Mouse (Mus musculus): ENCODE results near the gene Capn13. TPM values are rescaled to one million over a fixed set of nuclear protein-coding genes. Genes with fewer than 3 reads are reported as not detected.

The Capn13 gene
- not detected in 2 replicates for total RNA-seq (2012; rRNA removed)

DNA sequence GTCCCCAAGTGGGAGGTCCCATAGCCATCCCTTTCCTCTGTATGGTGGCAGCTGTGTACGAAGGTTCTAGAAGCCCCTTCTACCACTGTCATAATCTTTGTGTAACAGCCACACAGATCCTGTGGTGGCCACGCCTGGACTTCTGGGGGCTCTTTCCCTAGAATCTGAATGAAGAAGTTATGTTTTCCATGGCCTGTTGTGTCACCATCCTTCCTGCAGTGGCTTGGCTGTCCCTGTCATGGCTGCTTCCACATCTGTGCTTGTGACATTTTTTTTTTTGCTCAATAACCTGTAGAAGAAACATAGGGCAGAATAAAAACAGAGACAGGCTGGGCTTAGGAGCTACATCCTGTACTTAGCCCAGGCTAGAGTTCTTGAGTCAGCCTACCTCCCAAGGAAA, at the start of gene Capn13:
Gene Capn13, minus strand, starts transcription at position 5 of the 400 bp plus-strand sequence.
- in situ Hi-C loops (cut with MboI; ENCODE audit: low sequenced_read_pairs in 2 of 2, unreplicated experiment in 2 of 2) = no loop called here
- Histone ChIP-seq H3K27ac (ENCODE audit: insufficient read depth, low read depth, low read length, poor library complexity, severe bottlenecking) (no peak within 1 kb of the TSS), H3K36me3 (ENCODE audit: control insufficient read depth, insufficient read depth, low read length, poor library complexity, severe bottlenecking) (no peaks in the 10 kb centered on the region), H3K9me3 (ENCODE audit: control insufficient read depth, insufficient read depth, low read depth, low read length) (no peaks in the 10 kb centered on the region), H3K4me1 (ENCODE audit: control insufficient read depth in 2 of 2, insufficient read depth in 2 of 2, low read length in 2 of 2, poor library complexity in 1 of 2) (no peaks in the 10 kb centered on the region), H3K9ac (ENCODE audit: insufficient read depth, low read depth, low read length, poor library complexity, severe bottlenecking) (no peak within 1 kb of the TSS), H3K4me3 (ENCODE audit: insufficient read depth in 1 of 2, low read depth in 1 of 2, low read length in 2 of 2, poor library complexity in 1 of 2, severe bottlenecking in 1 of 2) (no peak within 1 kb of the TSS)
- TF ChIP-seq MAFK (IDR thresholded peaks at IDR 0.05; ENCODE audit: insufficient read depth, low read depth, low read length) (no peak), ZC3H11A (IDR thresholded peaks at IDR 0.05; ENCODE audit: borderline replicate concordance, low read depth, low read length) (no peak), HCFC1 (IDR thresholded peaks at IDR 0.05; ENCODE audit: borderline replicate concordance, insufficient read depth, low read length) (no peak), ZNF384 (IDR thresholded peaks at IDR 0.05; ENCODE audit: low read depth, low read length) (no peak), CHD2 (IDR thresholded peaks at IDR 0.05; ENCODE audit: low read depth, low read length) (no peak)
- DNase-seq (ENCODE audit: low read depth, low spot score) = no peak

DNA sequence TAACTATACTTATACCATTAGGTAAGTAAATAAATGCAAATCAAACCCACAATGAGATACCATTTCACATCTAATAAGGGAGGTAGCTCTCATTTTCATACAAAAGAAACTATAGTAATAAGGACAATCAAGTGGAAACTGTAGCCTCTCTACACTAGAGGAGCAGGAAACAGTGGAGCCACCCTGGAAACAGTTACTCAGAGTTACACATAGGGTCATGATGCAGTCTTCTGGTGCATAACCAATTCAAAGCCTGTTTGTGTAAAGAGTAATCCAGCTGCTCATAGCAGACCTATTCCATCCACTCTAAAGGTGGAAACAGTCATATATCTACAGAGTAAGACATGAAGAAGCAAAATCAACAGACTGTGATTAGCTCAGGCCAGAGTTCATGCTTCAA, 48.4 kb upstream of the Capn13 start:
- Histone ChIP-seq H3K4me3 (ENCODE audit: insufficient read depth in 1 of 2, low read depth in 1 of 2, low read length in 2 of 2, poor library complexity in 1 of 2, severe bottlenecking in 1 of 2) (no peak overlapping the region), H3K9ac (ENCODE audit: insufficient read depth, low read depth, low read length, poor library complexity, severe bottlenecking) (no peak overlapping the region), H3K9me3 (ENCODE audit: control insufficient read depth, insufficient read depth, low read depth, low read length) (no peaks in the 10 kb centered on the region), H3K36me3 (ENCODE audit: control insufficient read depth, insufficient read depth, low read length, poor library complexity, severe bottlenecking) (no peaks in the 10 kb centered on the region), H3K4me1 (ENCODE audit: control insufficient read depth in 2 of 2, insufficient read depth in 2 of 2, low read length in 2 of 2, poor library complexity in 1 of 2) (no peaks in the 10 kb centered on the region), H3K27ac (ENCODE audit: insufficient read depth, low read depth, low read length, poor library complexity, severe bottlenecking) (no peak overlapping the region)
- in situ Hi-C loops (cut with MboI; ENCODE audit: low sequenced_read_pairs in 2 of 2, unreplicated experiment in 2 of 2) = no loop called here
- no peak for DNase-seq (ENCODE audit: low read depth, low spot score)
- TF ChIP-seq MAFK (IDR thresholded peaks at IDR 0.05; ENCODE audit: insufficient read depth, low read depth, low read length) = no peak
- TF ChIP-seq CHD2 (IDR thresholded peaks at IDR 0.05; ENCODE audit: low read depth, low read length) = no peak
- TF ChIP-seq ZC3H11A (IDR thresholded peaks at IDR 0.05; ENCODE audit: borderline replicate concordance, low read depth, low read length) = no peak
- TF ChIP-seq ZNF384 (IDR thresholded peaks at IDR 0.05; ENCODE audit: low read depth, low read length) = no peak
- no peak for TF ChIP-seq HCFC1 (IDR thresholded peaks at IDR 0.05; ENCODE audit: borderline replicate concordance, insufficient read depth, low read length)

DNA sequence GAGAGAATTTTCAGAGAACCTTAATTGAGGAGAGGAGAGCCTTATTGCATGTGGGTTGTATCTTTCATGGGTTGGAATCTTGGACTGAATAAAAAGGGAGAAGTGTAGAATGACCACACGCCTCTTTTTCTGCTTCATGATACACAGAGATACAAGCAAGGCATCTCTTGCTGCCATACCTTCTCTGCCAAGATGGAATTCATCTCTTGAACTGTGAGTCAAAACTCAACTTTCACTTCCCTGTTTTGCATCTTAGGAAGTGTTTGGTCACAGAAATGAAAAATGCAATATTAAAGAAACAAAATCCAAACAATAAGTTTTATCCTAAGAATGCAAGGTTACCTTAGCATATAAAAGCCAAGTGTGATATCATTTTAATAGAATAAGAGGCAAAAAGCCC, 40.1 kb upstream of the Capn13 start:
- Histone ChIP-seq H3K4me1 (ENCODE audit: control insufficient read depth in 2 of 2, insufficient read depth in 2 of 2, low read length in 2 of 2, poor library complexity in 1 of 2) (no peaks in the 10 kb centered on the region), H3K9ac (ENCODE audit: insufficient read depth, low read depth, low read length, poor library complexity, severe bottlenecking) (no peak overlapping the region), H3K36me3 (ENCODE audit: control insufficient read depth, insufficient read depth, low read length, poor library complexity, severe bottlenecking) (no peaks in the 10 kb centered on the region), H3K9me3 (ENCODE audit: control insufficient read depth, insufficient read depth, low read depth, low read length) (no peaks in the 10 kb centered on the region), H3K4me3 (ENCODE audit: insufficient read depth in 1 of 2, low read depth in 1 of 2, low read length in 2 of 2, poor library complexity in 1 of 2, severe bottlenecking in 1 of 2) (no peak overlapping the region), H3K27ac (ENCODE audit: insufficient read depth, low read depth, low read length, poor library complexity, severe bottlenecking) (no peak overlapping the region)
- no peak for DNase-seq (ENCODE audit: low read depth, low spot score)
- in situ Hi-C loops (cut with MboI; ENCODE audit: low sequenced_read_pairs in 2 of 2, unreplicated experiment in 2 of 2) = no loop called here
- TF ChIP-seq ZC3H11A (IDR thresholded peaks at IDR 0.05; ENCODE audit: borderline replicate concordance, low read depth, low read length) = no peak
- no peak for TF ChIP-seq CHD2 (IDR thresholded peaks at IDR 0.05; ENCODE audit: low read depth, low read length)
- TF ChIP-seq HCFC1 (IDR thresholded peaks at IDR 0.05; ENCODE audit: borderline replicate concordance, insufficient read depth, low read length) = no peak
- TF ChIP-seq MAFK (IDR thresholded peaks at IDR 0.05; ENCODE audit: insufficient read depth, low read depth, low read length) = no peak
- TF ChIP-seq ZNF384 (IDR thresholded peaks at IDR 0.05; ENCODE audit: low read depth, low read length) = no peak

DNA sequence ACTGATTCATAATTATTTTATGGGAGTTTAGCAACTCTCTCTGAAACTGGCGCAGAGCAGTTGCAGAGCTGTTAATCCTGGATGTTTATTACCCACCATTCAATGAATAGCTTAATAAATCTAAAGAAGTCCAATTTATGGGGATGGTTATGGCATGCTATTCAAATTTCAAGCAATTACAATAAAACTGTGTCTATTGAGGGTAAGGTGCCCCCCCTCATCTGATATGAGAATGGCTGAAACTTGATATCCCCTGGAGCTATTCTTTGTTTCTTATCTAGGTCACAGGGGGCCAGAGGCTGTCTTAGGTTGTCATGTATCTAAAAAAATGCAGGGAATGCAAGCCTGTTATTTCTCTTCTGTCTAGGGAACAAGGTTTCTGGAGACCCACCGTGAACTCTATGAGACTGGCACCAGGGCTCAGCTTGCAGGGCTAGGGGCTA, 31.9 kb upstream of the Capn13 start:
- H3K4me1 ChIP-seq (ENCODE audit: control insufficient read depth in 2 of 2, insufficient read depth in 2 of 2, low read length in 2 of 2, poor library complexity in 1 of 2) = no peaks in the 10 kb centered on the region
- no peak overlapping the region for H3K27ac ChIP-seq (ENCODE audit: insufficient read depth, low read depth, low read length, poor library complexity, severe bottlenecking)
- no peak for DNase-seq (ENCODE audit: low read depth, low spot score)
- H3K9me3 ChIP-seq (ENCODE audit: control insufficient read depth, insufficient read depth, low read depth, low read length) = no peaks in the 10 kb centered on the region
- TF ChIP-seq ZC3H11A (IDR thresholded peaks at IDR 0.05; ENCODE audit: borderline replicate concordance, low read depth, low read length) (no peak), ZNF384 (IDR thresholded peaks at IDR 0.05; ENCODE audit: low read depth, low read length) (no peak), CHD2 (IDR thresholded peaks at IDR 0.05; ENCODE audit: low read depth, low read length) (no peak), MAFK (IDR thresholded peaks at IDR 0.05; ENCODE audit: insufficient read depth, low read depth, low read length) (no peak), HCFC1 (IDR thresholded peaks at IDR 0.05; ENCODE audit: borderline replicate concordance, insufficient read depth, low read length) (no peak)
- in situ Hi-C loops (cut with MboI; ENCODE audit: low sequenced_read_pairs in 2 of 2, unreplicated experiment in 2 of 2) = no loop called here
- H3K9ac ChIP-seq (ENCODE audit: insufficient read depth, low read depth, low read length, poor library complexity, severe bottlenecking) = no peak overlapping the region
- H3K4me3 ChIP-seq (ENCODE audit: insufficient read depth in 1 of 2, low read depth in 1 of 2, low read length in 2 of 2, poor library complexity in 1 of 2, severe bottlenecking in 1 of 2) = no peak overlapping the region
- no peaks in the 10 kb centered on the region for H3K36me3 ChIP-seq (ENCODE audit: control insufficient read depth, insufficient read depth, low read length, poor library complexity, severe bottlenecking)

DNA sequence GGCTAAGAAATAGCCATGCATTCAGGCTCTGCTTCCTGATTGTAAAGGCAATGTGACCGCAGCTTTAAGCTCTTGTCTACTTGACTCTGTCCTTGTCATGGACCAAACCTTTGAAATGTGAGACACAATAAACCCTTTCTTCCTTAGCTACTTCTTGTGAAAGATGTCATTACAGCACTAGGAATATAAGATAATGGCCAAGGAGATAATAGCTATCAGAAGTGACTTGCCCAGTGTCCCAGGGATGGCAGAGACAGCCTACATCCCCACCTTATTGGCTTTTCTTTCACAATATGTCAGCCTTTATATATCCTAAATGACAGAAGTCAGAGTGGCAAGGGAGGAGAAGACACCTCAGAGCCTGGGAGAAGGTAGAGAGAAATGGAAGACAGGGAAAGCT, 31.4 kb upstream of the Capn13 start:
- in situ Hi-C loops (cut with MboI; ENCODE audit: low sequenced_read_pairs in 2 of 2, unreplicated experiment in 2 of 2) = no loop called here
- no peak overlapping the region for H3K4me3 ChIP-seq (ENCODE audit: insufficient read depth in 1 of 2, low read depth in 1 of 2, low read length in 2 of 2, poor library complexity in 1 of 2, severe bottlenecking in 1 of 2)
- H3K36me3 ChIP-seq (ENCODE audit: control insufficient read depth, insufficient read depth, low read length, poor library complexity, severe bottlenecking) = no peaks in the 10 kb centered on the region
- H3K9ac ChIP-seq (ENCODE audit: insufficient read depth, low read depth, low read length, poor library complexity, severe bottlenecking) = no peak overlapping the region
- H3K27ac ChIP-seq (ENCODE audit: insufficient read depth, low read depth, low read length, poor library complexity, severe bottlenecking) = no peak overlapping the region
- no peak for TF ChIP-seq MAFK (IDR thresholded peaks at IDR 0.05; ENCODE audit: insufficient read depth, low read depth, low read length)
- no peak for TF ChIP-seq ZC3H11A (IDR thresholded peaks at IDR 0.05; ENCODE audit: borderline replicate concordance, low read depth, low read length)
- no peak for TF ChIP-seq HCFC1 (IDR thresholded peaks at IDR 0.05; ENCODE audit: borderline replicate concordance, insufficient read depth, low read length)
- TF ChIP-seq CHD2 (IDR thresholded peaks at IDR 0.05; ENCODE audit: low read depth, low read length) = no peak
- no peak for TF ChIP-seq ZNF384 (IDR thresholded peaks at IDR 0.05; ENCODE audit: low read depth, low read length)
- H3K9me3 ChIP-seq (ENCODE audit: control insufficient read depth, insufficient read depth, low read depth, low read length) = no peaks in the 10 kb centered on the region
- no peaks in the 10 kb centered on the region for H3K4me1 ChIP-seq (ENCODE audit: control insufficient read depth in 2 of 2, insufficient read depth in 2 of 2, low read length in 2 of 2, poor library complexity in 1 of 2)
- no peak for DNase-seq (ENCODE audit: low read depth, low spot score)
